Mouse (Mus musculus): Measurements from ENCODE around the gene Pabpc5.

The Pabpc5 gene

DNA sequence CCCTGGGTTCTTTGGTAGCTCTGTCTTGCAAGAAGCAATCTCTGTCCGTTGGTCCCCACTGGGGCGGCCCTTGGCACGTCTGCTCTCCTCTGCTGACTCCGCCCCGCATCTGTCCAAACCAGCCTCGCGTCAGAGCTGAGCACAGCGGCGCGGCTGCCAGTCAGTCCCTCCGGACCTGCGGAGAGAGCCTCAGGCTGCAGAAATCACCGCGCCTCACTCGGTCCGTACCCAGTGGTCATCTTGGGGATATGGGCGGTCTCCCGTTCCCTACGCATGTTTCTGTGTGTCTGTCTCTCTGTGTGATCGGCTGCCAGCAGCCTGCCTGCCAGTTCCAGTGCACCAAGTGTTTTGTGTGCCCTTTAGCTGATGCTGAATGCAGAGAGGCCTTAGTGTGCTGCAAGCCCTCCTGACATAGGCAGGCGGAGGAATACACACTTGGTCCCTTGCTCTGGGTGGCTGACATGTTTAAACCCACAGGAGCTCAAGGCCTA is at the start of gene Pabpc5:
Pabpc5 (plus strand) TSS at position 116 of the 491 bp plus-strand sequence.
- peak; percentile 17 for DNase-seq

DNA sequence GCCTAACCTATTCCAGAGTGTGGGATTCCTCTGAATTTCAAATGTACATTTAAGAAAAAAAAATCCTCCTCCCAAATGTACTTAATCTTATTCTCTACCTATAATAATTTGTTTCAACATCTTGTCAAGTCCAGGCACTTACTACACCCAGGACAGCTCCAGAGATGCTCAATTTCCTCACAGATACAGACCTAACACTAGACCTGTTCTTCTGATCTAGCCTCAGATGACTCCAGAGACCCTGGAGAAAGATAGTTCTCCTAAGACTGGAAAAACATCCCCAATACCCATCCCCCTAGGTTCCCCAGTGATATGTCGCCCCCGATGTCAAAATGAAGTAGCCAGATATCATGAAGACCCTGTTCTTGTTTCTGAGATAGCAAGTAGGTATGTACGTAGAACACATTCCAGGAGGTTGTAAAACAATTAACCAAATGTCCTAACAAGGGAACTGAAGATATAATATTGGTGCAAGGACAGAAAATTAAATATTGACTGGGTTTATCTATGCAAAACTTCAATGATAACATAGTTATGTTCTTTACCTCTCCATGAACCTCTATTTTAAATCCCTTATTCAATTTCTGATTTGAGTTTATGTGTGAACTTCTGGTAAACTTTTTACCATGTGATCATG is 39.9 kb upstream of the Pabpc5 start:
- no peak for DNase-seq

DNA sequence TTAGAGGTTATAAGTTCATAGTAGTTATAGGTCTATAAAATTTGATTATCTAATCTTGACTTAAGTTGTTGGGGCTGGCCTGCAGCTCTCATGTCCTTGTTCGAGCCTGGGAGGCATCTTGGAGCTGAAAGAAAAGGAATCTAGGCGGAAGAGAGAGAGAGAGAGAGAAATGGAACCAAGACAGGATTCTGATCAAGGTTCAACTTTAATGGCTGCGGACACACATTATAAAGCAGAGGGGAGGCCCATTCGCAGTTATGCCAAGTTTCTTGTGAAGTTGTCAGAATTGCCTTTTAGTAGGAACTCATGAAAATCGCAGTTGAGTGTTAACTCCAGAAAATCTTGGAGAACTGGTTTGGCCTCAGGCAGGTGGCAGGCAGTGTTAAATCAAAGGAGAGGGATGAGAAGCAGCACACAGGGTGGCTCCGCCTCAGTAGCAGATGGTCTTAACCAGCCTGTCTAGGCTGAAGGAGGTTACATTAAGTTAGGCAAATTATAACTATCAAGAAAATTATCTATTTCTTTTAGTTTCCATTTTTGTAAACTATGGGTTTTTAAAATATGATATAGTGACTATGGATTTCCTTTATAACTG is 38.6 kb upstream of the Pabpc5 start:
- DNase-seq, result no peak

DNA sequence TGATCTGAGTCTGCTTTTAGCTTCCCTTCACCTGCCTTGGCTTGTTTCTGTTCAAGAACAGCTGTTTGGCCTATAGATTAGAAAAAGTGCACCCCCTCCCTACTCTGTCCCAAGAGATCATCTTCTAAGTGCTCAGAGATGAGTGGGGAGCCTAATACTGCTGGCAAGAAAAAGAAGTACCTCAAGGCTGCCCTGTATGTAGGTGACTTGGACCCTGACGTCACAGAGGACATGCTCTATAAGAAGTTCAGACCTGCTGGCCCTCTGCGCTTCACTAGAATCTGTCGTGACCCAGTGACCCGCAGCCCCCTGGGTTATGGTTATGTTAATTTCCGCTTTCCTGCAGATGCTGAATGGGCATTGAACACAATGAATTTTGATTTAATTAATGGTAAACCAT is 856 bp downstream of the Pabpc5 start:
- DNase-seq, result no peak
